Mouse (Mus musculus) midbrain, embryonic 14.5 days (tissue): ENCODE measurements at regions not wholly inside any gene's neighbourhood (a gene's known extent, or its start where the extent isn't known, plus 50 kb on each side); places are given as distances from the start of the nearest gene placed in this dataset.
A peak's percentile ranks its signal among the peaks of the same experiment; 100 is the strongest.

Experiments used
- ATAC-seq: fragments of 200-750 bp; cut with Nextera tagmentation; 2 replicates; pipeline ENCODE4 v1.8.0; 2017; ENCODE audit warnings: moderate number of reproducible peaks, moderate library complexity; ENCODE audit not compliant: low FRiP score, low TSS enrichment
- DNase-seq: peaks from one replicate; pipeline ENCODE4 v3.0.0-alpha.2; 2015
- H3K27ac ChIP-seq: fragments of 300-500 bp; sonication (generic); replicated peaks from 2 replicates; pipeline ENCODE4 v1.5.1; 2014; ENCODE audit warnings: mild to moderate bottlenecking, low read depth, low read length, moderate library complexity
- H3K27me3 ChIP-seq: fragments of 300-500 bp; sonication (generic); 2 replicates; pipeline ENCODE4 v1.6.1; 2014; ENCODE audit warnings: low read length, control low read depth, mixed read lengths; ENCODE audit not compliant: control insufficient read depth, insufficient read depth
- H3K36me3 ChIP-seq: fragments of 300-500 bp; sonication (generic); 2 replicates; pipeline ENCODE4 v1.6.1; 2014; ENCODE audit warnings: low read length, control low read depth; ENCODE audit not compliant: control insufficient read depth, insufficient read depth
- H3K4me1 ChIP-seq: fragments of 300-500 bp; sonication (generic); 2 replicates; pipeline ENCODE4 v1.6.1; 2014; ENCODE audit warnings: mild to moderate bottlenecking, antibody characterized with exemption, low read length, control low read depth; ENCODE audit not compliant: control insufficient read depth, insufficient read depth
- H3K4me2 ChIP-seq: fragments of 300-500 bp; sonication (generic); 2 replicates; pipeline ENCODE4 v1.6.1; 2014; ENCODE audit warnings: mild to moderate bottlenecking, low read length, moderate library complexity
- H3K4me3 ChIP-seq: fragments of 300-500 bp; sonication (generic); replicated peaks from 2 replicates; pipeline ENCODE4 v1.5.1; 2014; ENCODE audit warnings: low read depth, low read length
- H3K9ac ChIP-seq: fragments of 300-500 bp; sonication (generic); replicated peaks from 2 replicates; pipeline ENCODE4 v1.6.1; 2014; ENCODE audit warnings: mild to moderate bottlenecking, low read length, moderate library complexity
- H3K9me3 ChIP-seq: fragments of 300-500 bp; sonication (generic); 2 replicates; pipeline ENCODE4 v1.6.1; 2016; ENCODE audit warnings: low read length, control low read depth, mixed read lengths; ENCODE audit not compliant: control insufficient read depth
- WGBS: fragments of 180-500 bp; shearing (Covaris S2); extraction: QIAGEN DNeasy Blood & Tissue Kit; methylation state at CpG from one replicate; pipeline ENCODE4 v1.1.7; 2014; 5-methylcytosine and 5-hydroxymethylcytosine counted together

GRCm38 (mm10) chr8:41573027-41573885 lies 156.4 kb upstream of the Frg1 start:
- H3K9ac ChIP-seq: no peak overlapping the region
- ATAC-seq (peak; percentile 74), DNase-seq (peak; percentile 93)
- no peak overlapping the region for H3K4me3 ChIP-seq
- no peak overlapping the region for H3K4me2 ChIP-seq
- H3K27me3 ChIP-seq: no peaks in the 10 kb centered on the region
- no peaks in the 10 kb centered on the region for H3K36me3 ChIP-seq
- H3K27ac ChIP-seq: no peak overlapping the region
- no peaks in the 10 kb centered on the region for H3K9me3 ChIP-seq
- H3K4me1 ChIP-seq: no peaks in the 10 kb centered on the region
- WGBS: 34% methylated on average over 10 of the region's 10 CpGs

DNA sequence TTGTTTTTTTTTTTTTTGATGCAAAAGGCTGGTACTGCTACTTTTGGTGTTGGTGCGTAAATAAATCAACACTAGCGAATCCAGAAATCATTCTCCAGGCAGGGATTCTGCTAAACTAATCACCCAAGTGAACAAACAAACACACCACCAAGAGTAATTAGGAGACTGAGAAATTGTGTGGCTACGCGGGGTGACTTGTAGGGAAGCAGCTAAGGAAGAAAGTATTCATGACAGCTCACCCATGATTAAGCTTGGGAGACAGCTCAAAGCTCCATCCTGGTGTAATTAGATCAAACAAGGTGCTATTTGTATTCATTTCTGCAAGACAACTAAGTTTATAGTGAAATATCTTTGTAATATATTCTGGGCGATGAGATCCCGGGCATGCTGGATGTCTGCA lies 153.7 kb upstream of the Frg1 start:
- Histone ChIP-seq H3K36me3 (no peaks in the 10 kb centered on the region), H3K4me2 (no peak overlapping the region), H3K4me3 (no peak overlapping the region), H3K4me1 (no peaks in the 10 kb centered on the region), H3K27ac (no peak overlapping the region), H3K9me3 (no peaks in the 10 kb centered on the region), H3K27me3 (no peaks in the 10 kb centered on the region), H3K9ac (no peak overlapping the region)
- DNase-seq (no peak), ATAC-seq (no peak)
- WGBS: 86% methylated on average over 6 of the region's 6 CpGs

GRCm38 (mm10) chr8:41561995-41562394 lies 145.1 kb upstream of the Frg1 start:
- H3K9me3 ChIP-seq: no peaks in the 10 kb centered on the region
- H3K4me2 ChIP-seq: no peak overlapping the region
- H3K27me3 ChIP-seq: no peaks in the 10 kb centered on the region
- no peak overlapping the region for H3K27ac ChIP-seq
- H3K4me3 ChIP-seq: no peak overlapping the region
- H3K9ac ChIP-seq: no peak overlapping the region
- DNase-seq (no peak), ATAC-seq (no peak)
- WGBS: 85% methylated on average over 14 of the region's 14 CpGs
- no peaks in the 10 kb centered on the region for H3K36me3 ChIP-seq
- no peaks in the 10 kb centered on the region for H3K4me1 ChIP-seq

DNA sequence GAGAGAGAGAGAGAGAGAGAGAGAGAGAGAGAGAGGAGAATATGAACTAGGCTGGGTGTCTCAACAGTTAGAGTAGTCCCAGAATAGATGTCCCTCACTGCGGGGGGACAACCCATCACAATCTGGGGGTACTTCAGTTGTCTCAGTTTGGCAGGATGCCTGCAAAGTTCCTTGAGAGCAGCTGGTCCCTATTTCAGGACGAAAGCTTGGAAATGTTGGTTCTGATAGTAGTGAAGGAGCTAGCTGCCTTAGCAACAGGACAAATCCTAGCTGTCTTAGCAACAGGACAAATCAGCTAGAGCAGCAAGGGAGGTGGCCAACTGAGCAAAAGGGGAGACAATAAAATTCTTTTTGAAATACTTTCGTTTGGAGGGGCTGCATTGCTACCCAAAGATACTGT lies 139.9 kb upstream of the Frg1 start:
- Histone ChIP-seq H3K4me3 (no peak overlapping the region), H3K9ac (no peak overlapping the region), H3K36me3 (no peaks in the 10 kb centered on the region), H3K4me1 (no peaks in the 10 kb centered on the region), H3K4me2 (no peak overlapping the region), H3K27ac (no peak overlapping the region), H3K27me3 (no peaks in the 10 kb centered on the region), H3K9me3 (no peaks in the 10 kb centered on the region)
- 83% methylated on average over 3 of the region's 3 CpGs for WGBS
- DNase-seq (no peak), ATAC-seq (no peak)

- 84% methylated on average over 8 of the region's 8 CpGs for WGBS
- H3K36me3 ChIP-seq: no peaks in the 10 kb centered on the region
These were observed 136.1 kb upstream of the Frg1 start for GRCm38 (mm10) chr8:41552747-41553534.

GRCm38 (mm10) chr8:41551925-41552414 lies 135.1 kb upstream of the Frg1 start:
- no peaks in the 10 kb centered on the region for H3K9me3 ChIP-seq
- H3K27me3 ChIP-seq: no peaks in the 10 kb centered on the region
- no peaks in the 10 kb centered on the region for H3K4me1 ChIP-seq
- no peak overlapping the region for H3K4me2 ChIP-seq
- H3K27ac ChIP-seq: no peak overlapping the region
- no peak overlapping the region for H3K9ac ChIP-seq
- no peak overlapping the region for H3K4me3 ChIP-seq
- ATAC-seq (no peak), DNase-seq (no peak)
- no peaks in the 10 kb centered on the region for H3K36me3 ChIP-seq
- WGBS: 88% methylated on average over 15 of the region's 15 CpGs

More at GRCm38 (mm10) chr8:41552747-41553534, 136.1 kb upstream of the Frg1 start:
- ATAC-seq (no peak), DNase-seq (no peak)
- H3K4me3 ChIP-seq: no peak overlapping the region
- H3K27ac ChIP-seq: no peak overlapping the region
- H3K4me1 ChIP-seq: no peaks in the 10 kb centered on the region
- no peaks in the 10 kb centered on the region for H3K9me3 ChIP-seq
- H3K9ac ChIP-seq: no peak overlapping the region
- no peak overlapping the region for H3K4me2 ChIP-seq
- no peaks in the 10 kb centered on the region for H3K27me3 ChIP-seq

- Histone ChIP-seq H3K4me1 (no peaks in the 10 kb centered on the region), H3K27ac (no peak overlapping the region), H3K36me3 (no peaks in the 10 kb centered on the region), H3K4me2 (no peak overlapping the region), H3K9ac (no peak overlapping the region), H3K27me3 (no peaks in the 10 kb centered on the region), H3K4me3 (no peak overlapping the region), H3K9me3 (no peaks in the 10 kb centered on the region)
- WGBS: 85% methylated on average over 2 of the region's 2 CpGs
- no peak for ATAC-seq
- DNase-seq: no peak
These were observed 133.2 kb upstream of the Frg1 start for GRCm38 (mm10) chr8:41550095-41550420.

DNA sequence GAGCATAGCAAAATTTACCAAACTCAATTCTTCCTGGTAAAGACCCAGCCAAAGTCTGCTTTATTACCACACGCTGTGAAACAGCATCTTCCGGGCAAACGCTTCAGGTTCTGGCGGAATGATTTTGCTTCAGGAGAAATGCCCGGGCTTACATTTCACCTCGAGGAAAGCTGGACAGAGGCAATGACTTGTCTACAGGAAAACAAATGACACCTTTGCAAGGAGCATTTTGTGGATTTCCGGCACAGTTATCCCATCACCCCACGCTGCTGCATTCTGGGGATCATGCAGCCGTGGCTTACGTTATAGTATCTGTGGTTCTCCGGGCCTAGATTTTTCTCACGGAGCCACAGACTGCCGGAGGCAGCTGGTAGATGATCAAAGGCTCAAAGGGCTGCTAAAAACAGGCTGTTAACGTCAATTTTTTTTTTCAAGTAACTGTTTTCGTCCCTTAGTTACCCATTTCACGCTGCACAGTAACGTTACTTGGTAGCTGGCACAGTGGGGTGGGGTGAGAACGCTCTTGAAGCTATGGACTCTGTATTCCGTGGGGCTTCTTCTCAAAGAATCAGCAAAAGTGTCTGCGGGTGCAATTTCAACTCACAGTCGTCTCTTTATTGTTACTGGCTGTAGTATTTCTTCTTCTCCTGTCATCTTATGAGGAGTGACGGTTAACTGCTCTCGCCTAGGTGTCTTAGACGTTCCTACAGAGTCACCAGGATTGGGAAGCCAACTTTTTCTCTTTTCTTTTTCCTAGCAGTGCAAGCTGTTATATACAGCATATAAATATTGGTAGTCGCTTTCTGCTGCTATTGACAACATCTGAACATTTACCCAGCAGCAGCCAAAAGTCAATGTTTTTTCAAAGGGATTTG lies 132.6 kb upstream of the Frg1 start:
- H3K27ac ChIP-seq: no peak overlapping the region
- DNase-seq (peak; percentile 25), ATAC-seq (no peak)
- no peaks in the 10 kb centered on the region for H3K27me3 ChIP-seq
- H3K36me3 ChIP-seq: no peaks in the 10 kb centered on the region
- no peaks in the 10 kb centered on the region for H3K9me3 ChIP-seq
- no peak overlapping the region for H3K4me3 ChIP-seq
- H3K4me1 ChIP-seq: no peaks in the 10 kb centered on the region
- no peak overlapping the region for H3K9ac ChIP-seq
- H3K4me2 ChIP-seq: no peak overlapping the region
- WGBS: 69% methylated on average over 25 of the region's 25 CpGs
